Mouse (Mus musculus): Measurements from ENCODE around the gene Maz.

The Maz gene

DNA sequence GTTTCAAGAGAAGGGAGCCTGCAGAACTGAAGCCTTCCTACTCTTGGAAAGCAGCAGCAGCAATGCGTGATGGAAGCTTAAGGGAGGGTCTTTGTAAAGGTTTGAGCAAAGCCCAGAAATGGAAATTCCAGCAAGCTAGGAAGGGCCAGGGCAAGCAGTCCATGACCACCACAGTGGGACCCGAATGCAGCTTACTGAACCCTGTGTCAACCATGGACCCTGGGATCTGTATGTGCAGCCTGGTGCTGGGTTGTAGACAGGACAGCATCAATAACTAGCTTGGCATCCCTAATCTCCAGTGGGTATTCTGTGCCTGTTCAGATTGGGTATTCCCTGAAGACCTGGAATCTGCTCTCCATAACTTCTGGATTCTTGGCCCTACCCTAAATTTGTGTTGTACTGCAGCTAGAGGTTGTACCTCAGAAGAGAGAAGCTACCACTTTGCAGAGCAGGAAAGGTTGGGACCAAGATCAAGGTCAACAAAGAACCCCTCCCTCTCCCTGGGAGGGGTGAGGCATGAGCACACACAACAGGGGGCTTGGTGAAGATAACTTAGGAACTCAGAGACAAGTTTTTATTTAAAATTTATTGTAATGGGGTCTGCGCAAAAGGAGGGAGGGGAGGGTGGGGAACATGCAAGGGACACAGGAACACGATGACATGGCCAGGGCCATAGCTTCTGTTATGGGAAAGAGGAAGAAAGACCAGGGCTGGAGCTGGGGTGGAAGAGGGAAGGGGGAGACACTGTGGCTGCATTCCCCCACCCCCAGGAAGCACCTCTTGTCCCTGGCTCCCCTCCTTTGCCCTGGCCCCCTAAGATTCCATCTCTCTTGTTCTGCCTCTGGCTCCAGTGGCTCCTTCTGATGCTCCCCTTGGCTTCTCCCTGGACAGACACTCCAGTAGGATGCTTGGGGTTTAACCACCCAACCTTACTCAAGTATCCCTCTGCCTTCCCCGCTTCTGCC is 5.0 kb downstream of the Maz start:
- 52% methylated on average over 5 of the region's 5 CpGs for WGBS

- 3% methylated on average over 37 of the region's 37 CpGs for WGBS
These were observed 5.8 kb downstream of the Maz start, which contains the start of the genes Gm42742 and Prrt2 for GRCm38 (mm10) chr7:127020901-127021562. Gene Gm42742, minus strand, starts transcription at chr7:127021097. Gene Prrt2, minus strand, starts transcription at chr7:127021211.

DNA sequence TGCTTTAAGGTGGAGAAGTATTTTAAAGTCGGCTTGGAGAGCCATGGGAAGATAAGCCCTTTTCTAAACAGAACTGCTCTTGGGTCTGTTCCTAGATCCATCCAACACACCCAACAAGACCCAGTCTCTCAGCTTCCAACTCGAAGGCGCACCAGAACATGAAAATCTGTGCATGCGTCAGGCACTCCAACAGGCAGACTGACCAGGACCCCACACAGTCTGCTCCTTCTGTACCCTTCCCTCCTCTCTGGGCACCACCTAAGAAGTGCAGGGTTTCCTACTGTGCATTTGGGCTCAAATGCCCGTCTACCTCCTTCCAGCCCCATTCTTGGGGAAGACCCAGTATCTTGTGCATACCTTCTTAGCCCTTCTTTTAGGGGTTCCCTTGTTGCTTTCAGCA is 6.3 kb downstream of the Maz start:
- whole genome bisulfite sequencing, result 19% methylated on average over 5 of the region's 5 CpGs

- WGBS, result 33% methylated on average over 3 of the region's 3 CpGs
These were observed 6.8 kb downstream of the Maz start for GRCm38 (mm10) chr7:127020031-127020430.

DNA sequence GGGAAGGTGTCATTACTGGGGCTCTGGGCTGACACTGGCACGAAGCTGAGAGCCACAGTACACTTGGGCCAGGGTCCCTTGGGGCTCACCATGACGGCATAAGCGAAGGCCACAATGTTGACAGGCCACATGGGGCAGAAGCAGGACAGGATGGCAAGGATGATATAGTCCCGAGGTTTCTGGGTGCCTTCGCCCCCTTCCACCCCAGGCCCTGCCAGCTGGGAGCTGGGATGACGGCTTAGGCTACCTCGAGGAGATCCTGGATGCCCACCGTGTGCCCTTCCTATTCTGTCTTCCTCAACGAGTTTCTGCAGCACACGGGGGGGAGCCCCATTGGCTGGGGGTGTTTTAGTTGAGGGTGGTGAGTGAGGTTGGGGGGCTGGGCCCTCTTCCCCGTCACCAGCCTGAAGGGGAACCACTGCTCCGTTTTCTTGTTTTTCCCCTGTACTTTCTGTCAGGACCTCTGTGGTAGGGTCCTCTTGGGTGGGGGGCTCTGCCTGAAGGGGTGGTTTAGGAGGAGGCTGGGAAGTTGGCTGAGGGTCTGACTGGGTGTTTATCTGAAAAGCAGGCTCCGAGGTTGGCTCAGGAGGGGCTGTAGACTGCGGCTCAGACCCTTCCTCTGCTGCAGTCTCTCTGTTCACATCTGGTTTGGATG is 7.4 kb downstream of the Maz start:
- WGBS, result 36% methylated on average over 14 of the region's 14 CpGs

DNA sequence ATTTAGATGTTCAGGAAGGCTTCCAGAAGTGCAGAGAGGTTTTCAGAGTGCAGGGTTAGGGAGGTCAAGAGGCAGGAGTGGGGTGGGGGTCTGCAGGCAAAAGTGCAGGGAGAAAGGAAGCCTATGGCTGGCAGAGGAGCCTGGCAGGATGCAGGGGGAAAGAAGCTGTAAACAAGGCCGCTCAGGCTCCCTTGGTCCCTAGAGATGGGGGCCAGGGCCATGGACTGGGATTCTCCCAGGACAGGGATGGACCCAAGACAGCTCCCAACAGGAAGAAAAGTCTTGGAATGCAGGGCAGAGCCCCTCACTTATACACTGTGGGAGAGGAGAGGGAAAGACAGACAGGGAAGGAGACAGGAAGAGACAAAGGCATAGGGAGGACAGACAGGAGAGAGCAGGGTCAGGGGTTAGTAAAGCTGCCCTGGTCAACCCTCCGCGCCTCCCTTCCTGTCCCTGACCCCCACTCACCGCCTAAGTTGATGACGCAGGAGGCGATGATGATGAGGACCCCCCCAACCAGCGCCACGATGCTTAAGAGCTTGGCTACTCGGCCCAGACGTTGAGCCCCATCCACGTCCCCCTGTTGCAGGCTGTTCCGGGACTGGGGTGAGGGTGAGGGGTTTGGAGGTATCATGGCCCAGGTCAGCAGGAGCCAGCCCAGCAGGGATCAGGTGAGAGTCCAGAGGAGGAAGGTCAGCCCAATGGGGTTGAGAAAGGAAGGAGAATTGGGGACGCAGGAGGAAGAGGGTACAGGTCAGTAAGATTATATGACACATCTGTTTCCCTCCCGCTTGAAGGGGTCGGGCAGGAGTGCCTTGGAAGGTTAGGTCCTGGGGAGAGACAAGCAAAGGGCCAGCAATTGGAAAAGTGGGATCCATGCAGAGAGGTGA is 8.2 kb downstream of the Maz start:
- WGBS, result 65% methylated on average over 15 of the region's 15 CpGs

- 33% methylated on average over 6 of the region's 6 CpGs for WGBS
These were observed 8.9 kb downstream of the Maz start for GRCm38 (mm10) chr7:127017950-127018345.

GRCm38 (mm10) chr7:127016971-127017949 is 9.6 kb downstream of the Maz start, which contains the start of gene Pagr1a:
Gene Pagr1a, minus strand, starts transcription at chr7:127017352.
- under 1% methylated on average over 39 of the region's 39 CpGs for WGBS

GRCm38 (mm10) chr7:127016486-127016938 is 10.3 kb downstream of the Maz start:
- 2% methylated on average over 22 of the region's 22 CpGs for WGBS

GRCm38 (mm10) chr7:127016481-127016485 is 10.6 kb downstream of the Maz start, which contains the start of gene Pagr1b:
Gene Pagr1b, minus strand, starts transcription at chr7:127016484.

GRCm38 (mm10) chr7:127016081-127016480 is 10.8 kb downstream of the Maz start:
- 3% methylated on average over 10 of the region's 10 CpGs for WGBS

- WGBS, result 87% methylated on average over 12 of the region's 12 CpGs
These were observed 11.8 kb downstream of the Maz start for GRCm38 (mm10) chr7:127014993-127015392.

GRCm38 (mm10) chr7:127014320-127014719 is 12.5 kb downstream of the Maz start, which contains the start of gene Mvp:
Gene Mvp, minus strand, starts transcription at chr7:127014621.
- WGBS, result 49% methylated on average over 11 of the region's 11 CpGs

DNA sequence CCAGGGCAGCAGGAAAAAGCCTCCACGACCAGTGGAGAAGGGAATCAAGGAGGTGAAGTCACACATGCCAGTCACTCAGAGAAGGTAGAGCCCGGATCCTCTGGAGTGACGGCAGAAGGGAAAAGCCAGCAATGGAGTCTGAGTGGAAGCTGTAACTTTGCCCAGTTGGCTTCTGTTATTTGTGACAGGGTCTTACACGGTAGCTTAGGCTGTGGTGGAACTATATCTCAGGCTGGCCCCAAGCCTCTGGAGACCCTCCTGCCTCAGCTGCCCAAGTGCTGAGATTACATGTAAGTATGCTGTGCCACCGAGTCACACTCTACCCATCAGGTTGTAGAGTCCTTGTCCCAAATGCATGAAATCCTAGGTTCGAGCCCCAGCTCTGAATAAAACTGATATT is 13.5 kb downstream of the Maz start:
- WGBS, result 87% methylated on average over 6 of the region's 6 CpGs

DNA sequence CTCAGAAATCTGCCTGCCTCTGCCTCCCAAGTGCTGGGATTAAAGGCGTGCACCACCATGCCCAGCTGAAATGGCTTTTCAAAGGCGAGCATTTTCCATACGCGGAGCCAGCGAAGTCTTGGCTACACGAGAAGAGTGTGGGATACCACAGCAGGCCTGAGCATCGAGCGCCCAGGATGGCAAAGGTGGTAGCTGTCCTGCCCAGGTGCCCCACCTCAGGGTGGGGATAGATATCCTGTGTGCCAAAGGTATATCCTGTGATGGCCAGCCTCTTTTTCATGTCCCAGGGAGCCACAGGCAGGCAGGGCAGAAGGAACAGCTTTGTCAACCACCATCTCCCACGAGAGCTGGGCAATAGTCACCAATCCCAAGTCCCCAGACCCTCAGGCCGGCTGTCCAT is 14.0 kb downstream of the Maz start:
- WGBS, result 93% methylated on average over 10 of the region's 10 CpGs

DNA sequence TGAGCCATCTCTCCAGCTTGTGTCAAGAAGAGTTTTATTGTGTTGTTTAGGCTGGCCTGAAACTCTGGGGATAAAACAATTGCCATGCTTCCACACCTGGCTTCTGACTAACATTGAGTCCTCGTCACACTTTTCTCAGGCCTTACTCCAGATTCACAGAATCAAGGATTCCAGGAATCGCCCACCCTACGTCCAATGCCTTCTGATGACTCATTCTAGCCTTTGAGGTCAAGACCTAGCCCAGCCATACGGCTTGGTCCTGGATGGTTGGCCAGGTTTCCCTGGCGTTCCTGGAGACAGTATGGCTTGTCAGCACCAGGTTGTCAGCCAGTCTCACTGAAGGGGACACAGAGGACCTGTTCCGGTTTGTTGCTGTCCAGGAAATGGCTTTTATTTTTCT is 14.5 kb downstream of the Maz start:
- WGBS, result 79% methylated on average over 6 of the region's 6 CpGs

DNA sequence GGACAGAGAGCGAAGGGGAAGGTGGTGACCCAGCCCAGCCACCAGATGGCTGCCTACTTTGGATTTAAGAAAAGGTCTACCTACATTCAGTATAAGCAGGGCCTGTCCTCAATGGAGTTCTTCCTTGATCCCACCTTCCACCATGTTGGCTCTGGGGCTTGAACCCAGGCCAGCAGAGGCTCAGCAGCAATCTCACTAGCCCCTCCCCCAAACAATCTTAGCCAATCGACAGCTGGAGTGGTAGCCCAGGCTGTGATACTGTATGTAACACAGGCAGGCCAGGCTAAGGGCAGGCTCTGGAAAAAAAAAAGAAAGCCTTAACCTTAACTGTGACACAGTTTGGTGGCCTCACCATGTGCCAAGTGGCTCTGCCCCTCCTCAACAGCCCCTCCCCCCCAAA is 15.1 kb downstream of the Maz start:
- WGBS, result 67% methylated on average over 2 of the region's 2 CpGs

- 93% methylated on average over 2 of the region's 2 CpGs for WGBS
These were observed 15.8 kb downstream of the Maz start for GRCm38 (mm10) chr7:127011051-127011450.

- 62% methylated on average over 17 of the region's 17 CpGs for WGBS
These were observed 17.3 kb downstream of the Maz start for GRCm38 (mm10) chr7:127009307-127010085.

Measured in cerebral cortex, adult 2 months (tissue).